Mouse (Mus musculus): ENCODE measurements around the gene Enox1.

GRCm38 (mm10) chr14:77580106-77580936 lies 423.8 kb downstream of the Enox1 start:
- TF ChIP-seq HCFC1 (IDR thresholded peaks at IDR 0.05; ENCODE audit: borderline replicate concordance, insufficient read depth, low read length) (no peak), CHD2 (IDR thresholded peaks at IDR 0.05; ENCODE audit: low read depth, low read length) (no peak), ZC3H11A (IDR thresholded peaks at IDR 0.05; ENCODE audit: borderline replicate concordance, low read depth, low read length) (no peak)
